Mouse (Mus musculus): ENCODE data around the gene Nkain4. TPM values are rescaled to one million over a fixed set of nuclear protein-coding genes. Genes with fewer than 3 reads are reported as not detected.

The Nkain4 gene
- total RNA-seq, 2 experiments from 2014 or later = 6.8 to 11.8 TPM

DNA sequence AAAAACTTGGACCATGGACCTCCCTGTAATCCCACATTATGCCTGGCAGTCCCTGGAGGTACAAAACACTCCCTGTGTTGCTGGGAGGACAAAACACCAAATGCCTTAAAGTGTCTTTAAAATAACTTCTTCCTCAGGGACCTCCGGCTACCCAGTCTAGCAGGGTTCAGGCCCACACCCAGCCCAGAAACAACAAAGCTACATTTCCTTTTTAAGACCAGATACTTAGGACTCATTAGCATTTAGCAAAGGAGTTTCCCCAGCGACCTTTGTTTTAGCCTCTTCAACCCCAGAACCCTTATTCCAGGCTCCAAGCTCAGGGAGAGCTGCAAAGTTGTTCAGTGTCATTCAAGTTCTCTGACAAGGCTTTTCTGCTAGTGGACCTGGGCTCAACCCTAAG, 861 bp downstream of the Nkain4 start:
- no peak for DNase-seq (ENCODE audit: low spot score in 2 of 2)

DNA sequence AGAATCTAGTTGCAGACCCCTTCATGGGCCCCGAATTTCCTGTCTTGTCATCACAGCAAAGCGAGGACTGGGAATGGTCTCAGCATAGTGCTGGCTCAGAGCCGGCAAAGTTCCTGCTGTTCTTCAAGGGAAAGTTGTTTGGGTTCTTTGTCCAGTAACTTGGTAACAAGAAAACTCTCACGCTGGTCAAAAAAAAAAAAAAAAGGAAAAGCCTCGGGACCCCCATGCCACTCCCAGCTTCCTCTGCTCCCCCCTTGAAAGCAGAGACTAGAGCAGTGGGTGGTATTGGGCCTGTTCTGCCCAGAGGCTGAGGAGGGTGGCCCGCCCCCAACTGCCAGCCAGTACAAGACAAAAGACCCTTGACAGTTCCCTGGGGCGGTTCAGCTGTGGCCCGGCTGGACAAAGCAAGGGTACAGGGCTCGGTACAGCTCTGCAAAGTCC, 1.7 kb downstream of the Nkain4 start:
- DNase-seq (ENCODE audit: low spot score in 2 of 2) = no peak

DNA sequence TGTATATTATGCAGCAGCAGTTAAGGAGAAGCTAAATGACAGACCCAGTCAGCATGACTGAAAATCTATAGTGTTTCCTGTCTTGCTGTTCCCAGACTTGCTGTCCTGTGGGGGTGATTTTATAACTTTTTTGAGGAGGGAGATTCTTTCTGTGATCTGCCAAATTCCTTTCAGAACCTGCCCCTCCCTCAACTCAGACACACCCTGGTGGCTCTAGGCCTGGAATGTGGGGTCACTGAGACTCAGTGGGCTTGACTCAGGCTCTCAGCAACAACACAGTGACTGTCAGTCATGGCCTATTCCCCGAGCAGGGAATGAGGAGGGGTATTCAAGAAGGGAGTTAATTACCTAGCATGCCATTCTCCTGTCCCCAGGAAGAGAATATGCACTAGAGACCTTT, 4.6 kb downstream of the Nkain4 start:
- no peak for DNase-seq (ENCODE audit: low spot score in 2 of 2)

DNA sequence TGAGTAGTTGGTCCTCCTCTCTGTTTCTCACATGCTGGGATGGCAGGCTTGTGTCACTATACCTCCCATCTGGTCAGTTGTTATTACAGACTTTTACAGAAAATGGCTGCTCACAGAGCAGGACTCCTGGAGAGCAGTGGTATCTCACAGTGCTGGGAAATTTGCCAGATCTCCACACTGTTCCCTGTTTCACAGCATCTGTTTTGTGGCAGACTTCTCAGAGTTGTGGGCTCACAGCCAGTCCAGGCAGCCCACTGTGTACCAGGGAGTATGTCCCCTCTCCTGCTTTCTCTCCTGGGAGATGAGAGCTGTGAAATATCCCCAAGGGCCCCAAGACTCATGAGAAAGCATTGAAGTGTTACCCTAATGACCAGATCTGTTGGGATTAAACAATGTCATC, 12.6 kb downstream of the Nkain4 start:
- no peak for DNase-seq (ENCODE audit: low spot score in 2 of 2)

DNA sequence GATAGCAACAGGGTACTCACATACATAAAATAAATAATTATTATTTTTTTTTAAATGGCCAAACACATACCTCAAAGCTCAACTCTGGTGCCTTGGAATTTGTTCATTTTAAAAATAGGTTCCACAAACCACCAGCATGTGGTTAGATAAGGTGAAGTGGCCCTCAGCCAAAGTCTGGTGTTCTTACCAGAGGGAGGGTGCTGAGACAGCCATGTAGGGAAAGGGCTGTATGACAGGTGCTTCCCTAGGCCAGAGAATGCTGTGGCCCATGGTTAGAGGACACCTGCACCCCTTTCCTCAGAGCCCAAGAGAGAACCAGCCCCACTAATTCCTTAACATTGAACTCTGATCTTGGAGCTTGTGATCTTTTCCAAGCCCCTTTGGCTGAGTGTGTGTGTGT, 14.3 kb downstream of the Nkain4 start:
- DNase-seq (ENCODE audit: low spot score in 2 of 2) = no peak

DNA sequence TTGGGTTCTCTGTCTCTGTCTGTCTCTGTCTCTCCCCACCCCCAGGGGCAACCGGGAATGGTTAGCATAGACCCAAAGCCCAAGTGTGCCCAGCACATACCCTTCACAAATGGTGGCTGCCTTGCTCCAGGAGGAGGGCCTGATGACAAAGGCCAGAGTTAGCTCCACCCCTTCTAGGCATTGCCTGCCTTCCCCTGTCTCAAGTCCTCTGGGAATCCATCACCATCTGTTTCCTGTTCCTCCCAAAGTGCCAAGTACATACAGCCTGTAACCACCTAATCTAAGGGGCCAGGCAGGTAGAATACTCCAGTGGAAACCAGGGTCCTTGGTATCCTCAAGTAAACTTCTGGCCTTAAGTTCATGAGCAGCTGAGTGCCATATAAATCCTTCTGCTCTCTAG, 22.1 kb downstream of the Nkain4 start:
- no peak for DNase-seq (ENCODE audit: low spot score in 2 of 2)

DNA sequence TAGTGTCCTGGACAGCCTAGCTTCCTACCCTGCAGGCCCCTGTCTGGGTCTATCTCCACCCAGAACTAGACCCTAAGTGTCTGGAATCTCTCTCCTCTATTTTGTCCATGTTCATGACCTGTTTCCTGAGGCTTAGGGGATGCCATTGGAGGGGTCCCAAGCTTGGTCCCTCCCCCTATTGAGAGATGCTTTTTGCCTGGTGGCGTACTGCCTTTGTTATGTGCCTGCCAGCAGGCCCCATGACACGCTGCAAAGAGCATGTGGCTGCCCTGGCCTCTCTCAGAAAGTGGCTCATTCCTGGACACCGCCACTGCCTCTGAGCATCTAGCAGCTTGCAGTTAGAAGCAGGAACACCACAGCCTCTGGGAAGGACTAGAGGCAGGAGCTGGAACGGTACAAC, 25.8 kb downstream of the Nkain4 start, which contains the start of gene Birc7:
TSS of gene Birc7 (plus strand) at position 301 of the 400 bp plus-strand sequence.
- no peak for DNase-seq (ENCODE audit: low spot score in 2 of 2)

DNA sequence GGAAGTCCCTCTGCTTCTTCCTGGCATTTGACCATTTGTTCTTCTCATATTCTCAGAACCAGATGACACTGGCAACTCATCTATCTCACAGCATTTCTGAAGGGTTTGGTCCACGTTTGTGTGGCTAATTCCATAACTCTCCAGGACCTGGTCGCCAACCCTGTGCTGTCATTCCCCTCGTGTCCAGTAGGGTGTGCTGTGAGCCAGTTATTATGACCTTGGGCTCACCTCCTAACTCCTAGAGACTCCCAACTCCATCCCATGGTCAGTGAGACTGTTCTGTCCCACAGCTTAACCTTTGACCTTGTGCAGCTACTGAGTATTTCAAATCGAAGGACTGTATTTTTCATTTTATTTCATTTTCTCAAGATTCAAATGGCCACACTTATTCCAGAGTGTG, 29.3 kb downstream of the Nkain4 start:
- DNase-seq (ENCODE audit: low spot score in 2 of 2) = peak; percentile 73 to 76

DNA sequence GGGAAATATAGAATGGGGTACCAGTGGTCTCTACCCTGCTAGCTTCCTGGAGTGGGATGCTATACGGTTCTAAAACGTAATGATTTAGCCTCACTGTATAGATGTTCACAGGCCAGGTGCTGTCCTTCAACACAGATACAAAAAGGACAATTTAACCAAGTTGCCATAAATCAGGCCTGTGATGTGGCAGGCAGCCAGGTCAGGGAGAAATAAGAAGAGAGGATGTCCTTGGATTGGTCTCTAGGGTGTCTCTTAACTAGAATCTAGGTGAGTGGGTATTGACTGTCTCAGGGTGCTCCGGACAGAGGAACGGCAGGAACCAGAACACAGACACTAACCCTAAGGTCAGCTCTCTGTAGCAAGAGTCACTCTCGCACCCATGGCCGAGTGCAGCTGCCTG, 31.8 kb downstream of the Nkain4 start:
- DNase-seq (ENCODE audit: low spot score in 2 of 2) = no peak

DNA sequence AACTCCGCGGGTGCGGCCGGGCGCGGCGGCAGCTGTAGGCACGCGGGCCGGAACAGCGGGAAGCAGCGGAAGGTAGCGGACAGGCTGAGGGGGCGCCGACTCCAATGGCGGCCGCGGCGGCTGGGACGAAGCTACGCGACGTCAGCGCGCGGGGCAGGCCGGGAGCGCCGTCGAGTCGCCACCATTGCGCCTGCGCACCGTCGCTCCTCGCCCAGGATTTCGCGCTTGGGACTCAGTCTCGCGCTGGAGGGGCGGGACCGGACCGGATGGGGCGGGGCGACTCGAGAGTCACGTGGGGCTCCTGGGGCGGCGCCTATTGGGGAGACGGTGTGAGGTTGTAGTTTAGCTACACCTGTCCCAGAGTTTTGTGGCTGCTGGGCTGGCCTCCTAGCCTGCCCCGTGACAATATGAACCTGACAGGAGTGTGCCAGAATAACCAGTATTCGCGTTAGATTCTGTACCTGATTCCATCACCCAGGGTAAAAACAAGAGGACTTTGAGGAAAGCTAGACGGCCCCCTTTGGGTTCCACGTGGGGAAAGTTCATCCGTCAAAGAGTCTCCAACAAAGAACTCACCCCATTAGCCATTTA, 33.6 kb downstream of the Nkain4 start, which contains the start of gene Ythdf1:
TSS of gene Ythdf1 (minus strand) at position 140 of the 591 bp plus-strand sequence.
- peak; percentile 98 to 99 for DNase-seq (ENCODE audit: low spot score in 2 of 2)

DNA sequence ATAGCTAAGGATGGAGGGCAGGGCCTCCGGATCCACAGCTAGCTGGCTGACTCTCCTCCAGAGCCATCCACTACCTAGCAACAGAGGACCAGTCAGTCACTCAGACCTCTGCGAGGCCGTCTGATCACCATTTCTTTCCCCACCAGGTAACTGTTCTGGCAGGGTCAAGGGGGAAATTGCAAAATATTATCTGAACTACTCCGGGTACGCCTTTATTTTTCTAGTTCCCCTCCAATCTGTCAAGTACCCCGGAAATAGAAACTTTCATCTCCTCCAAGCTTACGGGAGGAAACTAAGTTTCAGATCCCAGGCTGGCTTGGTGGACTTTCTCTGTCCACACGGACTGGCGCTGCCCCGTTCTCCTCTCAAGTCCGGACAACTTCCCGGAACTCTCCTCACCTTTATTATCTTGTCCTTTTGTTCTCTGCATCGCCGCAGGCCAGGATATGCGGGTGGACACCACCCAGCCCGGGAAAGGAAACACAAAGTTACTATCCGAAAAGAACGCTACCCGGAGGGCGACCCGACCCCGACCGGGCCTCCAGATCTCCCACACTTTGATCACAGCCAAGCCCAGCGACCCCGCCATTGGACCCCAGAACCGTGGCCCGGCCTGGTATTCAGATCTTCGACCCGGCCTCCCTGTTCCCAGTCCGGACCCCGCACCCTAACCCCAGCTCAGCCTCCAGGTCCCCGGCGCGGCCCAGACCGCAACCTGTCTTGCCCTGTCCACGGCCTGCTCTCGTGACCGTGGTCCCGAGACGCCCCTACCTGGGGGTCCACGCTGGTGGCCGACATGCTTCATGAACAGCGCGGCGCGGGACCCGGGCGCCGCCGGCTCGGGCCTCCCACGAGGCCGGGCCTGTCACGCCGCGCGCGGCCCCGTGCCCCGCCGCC, 34.3 kb downstream of the Nkain4 start:
- DNase-seq (ENCODE audit: low spot score in 2 of 2) = peak in 1 of 2 experiments; percentile 50

DNA sequence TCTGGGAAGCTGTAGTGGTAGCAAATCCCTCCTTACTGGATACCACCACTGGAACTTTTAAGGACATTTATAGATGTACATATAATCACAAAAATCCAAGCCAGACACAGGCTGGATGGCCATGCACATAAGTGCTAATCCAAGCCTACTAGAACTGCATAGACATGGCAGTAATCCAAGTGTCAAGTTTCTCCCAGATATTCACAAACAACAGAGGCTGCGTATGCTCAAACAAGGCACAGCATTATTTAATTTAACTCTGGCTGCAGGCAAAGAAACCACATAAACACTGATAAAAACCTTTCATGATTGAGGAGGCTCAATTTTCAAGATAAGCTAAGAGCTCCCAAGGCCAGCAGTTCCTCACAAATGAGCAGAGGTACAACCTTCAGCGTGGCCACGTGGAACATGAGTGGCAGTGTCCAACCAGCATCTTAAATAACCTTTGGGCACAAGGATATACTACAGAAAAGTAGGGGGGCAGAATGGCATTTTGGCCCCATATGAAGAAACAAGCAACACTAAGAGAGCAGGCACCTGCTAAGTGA, 38.5 kb downstream of the Nkain4 start:
- no peak for DNase-seq (ENCODE audit: low spot score in 2 of 2)

DNA sequence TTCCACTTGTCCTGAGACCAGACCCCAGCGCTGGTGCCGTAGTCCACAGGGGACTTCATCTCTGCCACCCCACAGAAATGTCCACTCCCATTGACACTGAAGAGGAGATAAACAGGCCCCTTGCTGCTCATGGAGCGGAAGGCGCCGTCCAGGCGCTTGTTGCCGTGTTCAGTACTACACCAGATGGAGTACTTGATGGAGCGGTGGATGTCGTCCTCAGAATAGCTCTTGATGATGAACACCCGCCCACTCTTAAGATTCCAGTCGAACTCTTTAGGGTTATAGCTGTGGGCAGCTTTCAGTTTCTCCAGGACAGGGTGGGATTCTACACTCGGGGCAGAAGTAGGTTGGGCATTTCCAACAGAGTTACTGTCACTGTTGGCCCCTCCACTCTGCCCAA, 43.6 kb downstream of the Nkain4 start:
- no peak for DNase-seq (ENCODE audit: low spot score in 2 of 2)

DNA sequence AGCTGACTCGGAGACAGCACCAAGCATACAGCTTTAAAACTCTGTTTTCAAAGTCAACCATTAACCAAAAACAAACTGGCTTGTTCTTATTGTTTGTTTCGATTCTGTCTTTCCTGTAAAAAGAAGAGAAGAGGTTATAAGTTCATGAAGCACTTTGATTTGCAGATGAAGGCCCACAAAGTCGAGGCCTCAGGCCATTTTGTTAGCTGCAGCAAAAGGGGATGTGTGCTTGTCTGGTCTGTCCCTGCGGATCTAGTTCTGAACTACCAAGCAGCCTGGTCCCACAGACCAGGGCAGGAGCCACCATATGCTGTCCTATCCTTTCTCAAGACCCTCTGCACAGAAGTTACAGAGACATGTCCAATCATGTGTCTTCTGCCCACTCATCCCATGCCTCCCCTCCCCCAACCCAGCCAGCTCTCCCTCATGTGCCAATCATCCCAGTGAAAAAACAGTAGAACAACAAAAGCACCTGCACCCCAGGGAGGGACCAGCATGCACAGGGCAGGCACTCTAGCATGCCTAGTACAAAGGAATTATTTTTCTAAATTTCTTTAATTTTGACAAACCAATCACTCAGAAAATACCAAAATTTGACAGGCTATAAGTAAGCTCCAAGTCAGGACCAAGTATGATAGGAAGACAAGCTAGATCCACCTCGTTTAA, 48.8 kb downstream of the Nkain4 start:
- no peak for DNase-seq (ENCODE audit: low spot score in 2 of 2)

DNA sequence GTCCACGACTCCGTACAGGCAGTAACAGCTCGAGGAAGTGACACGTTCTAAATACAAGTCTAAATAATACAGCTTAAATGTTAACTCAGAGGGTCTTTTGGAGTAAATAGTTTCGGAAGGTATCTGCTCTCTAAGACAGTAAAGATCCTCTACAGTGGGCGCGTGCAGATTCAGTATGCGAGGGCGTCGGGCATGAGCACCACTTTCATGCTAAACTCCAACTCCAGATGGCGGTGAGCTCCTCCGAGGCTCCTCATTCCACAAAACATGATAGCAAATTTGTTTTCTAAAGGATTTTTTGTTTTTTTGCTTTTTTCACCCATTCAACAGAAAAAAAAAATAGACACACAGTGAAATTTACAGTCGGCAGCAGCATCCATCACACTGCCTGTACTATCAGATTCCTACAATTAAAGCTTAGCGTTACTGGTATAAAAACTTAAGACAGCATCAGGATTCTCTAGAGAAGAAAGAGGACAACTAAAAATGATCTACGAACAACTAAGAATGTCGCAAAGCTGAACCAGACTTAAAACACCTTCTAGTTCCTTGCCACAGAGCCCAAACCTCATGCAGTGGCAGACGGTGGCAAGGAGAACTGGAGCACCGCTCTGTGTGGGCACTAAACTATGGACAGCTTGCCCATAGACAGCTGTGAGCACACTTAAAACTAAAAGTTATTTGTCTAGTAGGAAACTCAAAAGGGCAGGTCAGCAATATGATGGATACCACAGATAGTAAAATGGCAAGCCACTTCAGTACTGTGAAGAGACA, 49.9 kb downstream of the Nkain4 start:
- DNase-seq (ENCODE audit: low spot score in 2 of 2) = no peak

DNA sequence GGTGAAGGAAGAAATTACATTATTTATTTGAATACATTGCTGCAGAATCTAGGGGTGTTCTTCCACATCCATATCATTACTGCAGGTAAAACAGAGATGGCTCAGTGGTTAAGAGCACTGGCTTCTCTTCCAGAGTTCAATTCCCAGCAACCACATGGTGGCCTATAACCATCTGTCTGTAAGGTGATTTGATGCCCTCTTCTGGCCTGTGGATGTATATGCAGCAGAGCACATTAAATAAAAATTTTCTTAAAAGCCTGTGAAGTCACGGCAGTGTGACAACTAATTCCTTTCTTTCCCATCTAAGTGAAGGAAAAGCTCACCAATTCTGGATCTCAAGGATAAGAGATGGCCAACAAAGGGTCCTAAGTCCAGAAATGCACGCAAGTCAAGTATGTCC, 52.4 kb downstream of the Nkain4 start:
- no peak for DNase-seq (ENCODE audit: low spot score in 2 of 2)

DNA sequence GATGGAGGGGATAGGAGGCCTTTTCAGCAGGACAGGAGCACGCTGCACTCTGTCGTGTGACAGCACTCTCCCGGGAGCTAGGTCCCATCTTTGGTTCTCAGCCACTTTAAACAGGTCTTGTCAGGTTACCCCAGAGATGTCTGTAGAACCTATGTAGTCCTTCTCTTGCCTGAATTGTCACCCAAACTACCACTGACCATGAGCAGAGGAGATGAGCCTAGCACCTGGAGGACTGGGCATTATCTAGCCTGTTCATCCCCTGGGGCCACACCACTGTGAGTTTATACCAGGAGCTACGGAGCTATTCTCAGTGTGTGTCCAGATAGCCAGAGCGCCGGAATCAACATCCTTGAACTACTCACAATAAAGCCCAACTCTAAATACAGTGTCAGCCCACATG, 56.6 kb downstream of the Nkain4 start:
- DNase-seq (ENCODE audit: low spot score in 2 of 2) = no peak

DNA sequence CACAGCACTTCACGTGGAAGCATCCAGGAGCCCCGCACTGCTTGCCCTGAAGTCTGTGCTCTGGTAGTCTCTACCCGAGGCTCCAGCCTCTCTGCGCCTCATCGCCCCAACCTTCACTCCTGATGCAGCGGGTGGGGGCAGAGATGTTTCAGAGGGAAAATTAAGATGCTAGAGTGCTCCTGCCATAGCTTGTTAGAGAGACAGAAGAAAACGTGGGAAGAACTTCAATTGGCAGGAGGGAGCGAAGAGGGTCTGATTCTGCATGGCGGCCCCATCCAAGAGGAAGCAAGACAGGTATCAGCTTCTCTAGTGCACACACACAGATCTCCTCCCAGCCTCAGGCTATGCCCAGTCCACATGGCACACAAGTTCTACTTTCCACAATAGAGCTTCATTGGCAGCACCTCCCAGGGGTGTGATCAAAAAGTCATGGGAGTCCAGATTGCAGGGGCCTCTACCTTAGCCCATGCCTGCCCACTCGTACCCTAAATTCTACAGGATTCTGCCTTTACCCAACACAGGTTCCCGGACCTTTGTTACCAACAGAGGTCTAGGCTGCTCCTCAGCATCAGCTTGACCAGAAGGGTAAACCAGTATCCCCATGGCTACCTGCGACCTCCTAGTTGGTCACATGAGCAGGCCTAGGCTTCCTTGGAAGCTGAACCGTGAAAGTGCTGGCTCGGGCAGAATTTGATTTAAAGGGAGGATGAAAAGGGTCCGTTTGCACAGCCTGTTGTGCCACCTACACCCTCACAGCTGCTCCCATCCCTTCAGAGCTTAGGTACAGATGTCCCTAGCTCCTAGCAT, 57.5 kb downstream of the Nkain4 start:
- DNase-seq (ENCODE audit: low spot score in 2 of 2) = no peak

DNA sequence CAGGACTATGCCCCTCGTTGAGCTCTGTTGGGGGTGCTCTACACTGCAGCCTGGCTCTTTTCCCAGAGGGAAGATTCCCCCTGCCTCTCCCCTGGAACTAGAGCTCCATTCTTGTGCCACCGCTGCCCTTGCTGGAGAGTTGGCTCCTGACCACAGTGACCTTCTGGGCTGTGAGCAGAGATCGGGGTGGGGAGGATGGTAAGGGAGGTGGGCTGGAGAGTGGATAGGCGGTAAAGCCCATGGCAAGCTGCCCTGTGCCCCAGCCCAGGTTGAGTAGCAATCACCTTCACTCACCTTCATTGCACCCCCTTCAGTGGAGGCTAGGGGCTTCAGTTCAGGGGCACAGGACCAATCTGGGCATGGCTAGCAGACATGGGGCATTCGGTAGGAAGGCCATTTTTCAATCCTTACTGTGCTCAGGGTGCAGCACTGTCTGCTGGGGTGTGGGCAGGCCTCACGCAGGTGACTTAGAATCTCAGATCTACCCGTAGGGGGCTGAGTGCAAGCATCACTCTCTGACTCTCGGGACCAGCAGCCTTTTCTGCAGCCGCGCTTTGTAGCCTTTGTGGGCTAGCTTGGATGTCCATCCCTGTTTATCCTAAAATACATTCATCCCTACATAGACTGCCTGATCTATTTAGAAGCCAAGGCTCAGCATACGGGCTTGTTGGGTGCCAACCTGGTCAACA, 58.5 kb downstream of the Nkain4 start:
- no peak for DNase-seq (ENCODE audit: low spot score in 2 of 2)
